Mouse (Mus musculus) adrenal gland, postnatal 10 days (tissue): ENCODE data around the gene Gm13762. TPM values are rescaled to one million over a fixed set of nuclear protein-coding genes. Genes with fewer than 3 reads are reported as not detected.

Experiments
- DNase-seq: peaks from one replicate; pipeline ENCODE4 v3.0.0; 2021; ENCODE audit warnings: mixed read lengths
- long read RNA-seq, 2 experiments: library from polyadenylated mRNA; stranded (forward); transcript quantifications; one replicate each; pipeline ENCODE4 v2.0.0; 2021
- total RNA-seq, 2 experiments: library from RNA; stranded (reverse); gene quantifications; 2 replicates each; pipeline ENCODE4 v1.2.3; 2021

Gene Gm13762
- total RNA-seq: not detected
- long read RNA-seq, experiment 1: 0 reads
- long read RNA-seq, experiment 2: 0 reads

GRCm38 (mm10) chr2:88980181-88980580 is at the start of gene Gm13762:
TSS of gene Gm13762 (minus strand) at chr2:88980281.
- no peak for DNase-seq

GRCm38 (mm10) chr2:89021436-89021835 is 41.4 kb upstream of the Gm13762 start:
- DNase-seq: peak; percentile 10

GRCm38 (mm10) chr2:89018240-89018639 is 38.2 kb upstream of the Gm13762 start, which contains the start of gene Olfr1216:
TSS of gene Olfr1216 (minus strand) at chr2:89018340.
- no peak for DNase-seq

- DNase-seq: no peak
Measured at GRCm38 (mm10) chr2:89006873-89007272, 26.8 kb upstream of the Gm13762 start, which contains the start of gene Olfr1215. TSS of gene Olfr1215 (minus strand) at chr2:89006973.

- no peak for DNase-seq
Measured at GRCm38 (mm10) chr2:88992553-88992952, 12.5 kb upstream of the Gm13762 start, which contains the start of gene Olfr1214. TSS of gene Olfr1214 (minus strand) at chr2:88992653.

- no peak for DNase-seq
Measured at GRCm38 (mm10) chr2:88953669-88954068, 26.4 kb downstream of the Gm13762 start, which contains the start of gene Olfr1212. TSS of gene Olfr1212 (plus strand) at chr2:88953969.

GRCm38 (mm10) chr2:88938011-88938410 is 42.1 kb downstream of the Gm13762 start, which contains the start of gene Olfr1211:
TSS of gene Olfr1211 (minus strand) at chr2:88938111.
- no peak for DNase-seq

Other genes with a start within 250 kb of the Gm13762 start
- gene Olfr1197, start 247.9 kb downstream of the Gm13762 start, total RNA-seq: not detected
- gene Olfr1198, start 228.9 kb downstream of the Gm13762 start, total RNA-seq: not detected
- not detected for gene Olfr1199, start 219.8 kb downstream of the Gm13762 start, total RNA-seq
- not detected for gene Olfr1200, start 209.8 kb downstream of the Gm13762 start, total RNA-seq
- not detected for gene Olfr1201, start 187.2 kb downstream of the Gm13762 start, total RNA-seq
- gene Olfr1202, start 165.8 kb downstream of the Gm13762 start, total RNA-seq: not detected
- not detected for gene Olfr1205, start 150.5 kb downstream of the Gm13762 start, total RNA-seq
- not detected for gene Olfr1204, start 131.0 kb downstream of the Gm13762 start, total RNA-seq
- not detected for gene Olfr1206, start 117.0 kb downstream of the Gm13762 start, total RNA-seq
- not detected for gene Olfr1208, start 78.0 kb downstream of the Gm13762 start, total RNA-seq
- not detected for gene Olfr1209, start 65.1 kb downstream of the Gm13762 start, total RNA-seq
- gene Olfr1211, start 42.2 kb downstream of the Gm13762 start, total RNA-seq: not detected
- gene Olfr1212, start 26.3 kb downstream of the Gm13762 start, total RNA-seq: not detected
- gene Olfr1214, start 12.4 kb upstream of the Gm13762 start, total RNA-seq: not detected
- gene Olfr1215, start 26.7 kb upstream of the Gm13762 start, total RNA-seq: not detected
- not detected for gene Olfr1216, start 38.1 kb upstream of the Gm13762 start, total RNA-seq
- not detected for gene Olfr1217, start 51.8 kb upstream of the Gm13762 start, total RNA-seq
- gene Olfr1218, start 80.9 kb upstream of the Gm13762 start, total RNA-seq: not detected
- gene Olfr1219, start 103.2 kb upstream of the Gm13762 start, total RNA-seq: not detected
- gene Olfr1220, start 126.6 kb upstream of the Gm13762 start, total RNA-seq: not detected
- gene Olfr1221, start 137.0 kb upstream of the Gm13762 start, total RNA-seq: not detected
- gene Olfr1222, start 152.8 kb upstream of the Gm13762 start, total RNA-seq: not detected
- gene Olfr1223, start 171.3 kb upstream of the Gm13762 start, total RNA-seq: not detected
- gene Olfr1224-ps1, start 183.8 kb upstream of the Gm13762 start, total RNA-seq: not detected
- gene Olfr1225, start 194.4 kb upstream of the Gm13762 start, total RNA-seq: not detected
- not detected for gene Olfr1226, start 219.8 kb upstream of the Gm13762 start, total RNA-seq